Mouse (Mus musculus) megakaryocyte-erythroid progenitor cell, adult 5-6 weeks (primary cell): ENCODE measurements around the gene Gm21992. TPM values are rescaled to one million over a fixed set of nuclear protein-coding genes. Genes with fewer than 3 reads are reported as not detected.

Experiments
- ATAC-seq: replicated peaks from 2 replicates; pipeline ENCODE4 v1.8.0; 2016; ENCODE audit warnings: mild to moderate bottlenecking, inconsistent platforms; ENCODE audit not compliant: severe bottlenecking, poor library complexity, low FRiP score, low TSS enrichment
- total RNA-seq, 2 experiments: library from RNA; stranded (forward) in 1 of 2; stranded (reverse) in 1 of 2; fragments of 200-1000, 215-1000 nt in 1 of 2; fragments of >200 nt in 1 of 2; fragmentation: Nextera tagmentation in 1 of 2; gene quantifications; 2 replicates each; pipeline ENCODE4 v1.2.3; 2014 to 2017

Gene Gm21992
- total RNA-seq (2014; fragmentation: Nextera tagmentation): 29.3 and 59.5 TPM in 2 replicates
- 15.8 and 17.3 TPM in 2 replicates for total RNA-seq (2017)

DNA sequence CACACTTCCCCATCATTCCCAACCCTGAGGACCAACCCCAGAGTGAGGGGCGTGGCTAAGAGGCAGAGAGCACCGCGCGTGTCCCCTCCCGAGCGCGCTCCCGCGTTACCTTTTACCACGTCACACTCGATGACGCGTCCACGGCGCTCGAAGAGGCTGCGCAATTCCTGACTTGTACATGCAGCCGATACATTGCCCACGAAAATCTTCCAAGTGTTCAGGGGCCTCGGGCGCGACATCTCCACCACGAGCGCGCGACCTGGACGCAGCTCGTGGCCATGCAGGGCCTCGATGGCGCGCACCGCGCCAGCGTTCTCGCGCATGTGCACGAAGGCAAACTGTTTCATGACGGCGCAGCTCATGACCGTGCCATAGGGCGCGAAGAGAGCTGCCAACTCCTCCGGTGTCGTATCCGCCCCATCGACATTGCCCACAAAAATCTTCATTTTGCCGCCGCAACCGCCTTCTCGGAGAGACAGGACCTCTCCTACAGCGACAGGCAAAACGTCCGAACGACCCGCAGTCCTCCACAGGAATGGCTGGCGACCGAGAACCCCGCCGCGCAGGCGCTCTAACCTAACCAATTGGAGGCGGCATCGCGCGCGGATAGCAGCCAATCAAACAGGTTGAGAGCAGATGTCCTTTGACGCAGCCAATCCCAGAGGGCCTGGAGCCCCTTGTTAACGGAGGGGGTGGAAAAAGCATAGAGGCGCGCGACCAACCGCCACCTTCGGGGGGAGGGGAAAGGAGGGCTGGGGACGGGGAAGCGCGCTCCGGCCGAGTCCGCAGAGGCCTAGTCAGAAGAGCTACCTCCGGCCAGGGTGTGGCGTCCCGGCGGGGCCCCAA is at the start of gene Gm21992, which contains the start of gene Rbm14:
Gene Gm21992 (minus strand): TSS at position 550 of the 846 bp plus-strand sequence.
Gene Rbm14 (minus strand): TSS at position 572 of the 846 bp plus-strand sequence.
- peak; percentile 95 for ATAC-seq

DNA sequence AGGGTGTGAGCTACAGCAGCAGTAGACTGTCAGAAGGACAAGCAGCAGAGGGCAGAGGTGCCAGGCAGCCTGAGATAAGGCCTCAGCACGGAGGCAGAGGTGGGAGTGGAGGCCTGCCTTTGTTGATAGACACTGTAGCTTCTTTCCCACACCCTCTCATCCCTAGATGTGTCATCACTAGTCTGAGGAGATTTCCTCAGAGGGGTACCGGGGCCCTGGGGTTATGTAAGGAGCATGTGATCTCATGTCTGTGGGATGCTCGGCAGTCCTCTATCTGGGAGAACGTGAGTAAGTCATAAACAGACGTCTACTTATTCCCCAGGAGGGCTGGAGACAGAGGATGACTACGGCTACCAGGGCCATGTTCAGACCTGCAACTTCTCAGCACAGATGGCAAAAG is 47.7 kb upstream of the Gm21992 start:
- peak; percentile 92 for ATAC-seq

DNA sequence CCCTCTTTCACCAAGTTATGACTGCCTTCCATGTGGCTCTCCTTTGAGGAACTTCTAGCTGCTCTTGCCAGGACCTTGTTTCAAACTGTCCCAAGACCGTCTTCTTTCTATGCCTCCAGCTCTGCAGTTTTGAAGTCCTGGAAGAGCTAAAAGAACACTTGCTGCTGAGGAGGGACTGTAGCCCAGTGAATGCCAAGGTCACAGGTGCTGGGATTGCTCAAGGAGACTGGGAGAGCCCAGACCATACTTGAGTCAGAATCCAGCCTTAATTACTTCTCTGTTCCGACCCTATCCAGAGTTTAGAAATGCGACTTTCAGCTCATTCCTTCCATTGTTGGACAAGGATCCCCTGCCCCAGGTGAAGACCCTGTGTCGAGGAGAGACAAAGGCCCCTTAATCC is 44.5 kb upstream of the Gm21992 start:
- no peak for ATAC-seq

DNA sequence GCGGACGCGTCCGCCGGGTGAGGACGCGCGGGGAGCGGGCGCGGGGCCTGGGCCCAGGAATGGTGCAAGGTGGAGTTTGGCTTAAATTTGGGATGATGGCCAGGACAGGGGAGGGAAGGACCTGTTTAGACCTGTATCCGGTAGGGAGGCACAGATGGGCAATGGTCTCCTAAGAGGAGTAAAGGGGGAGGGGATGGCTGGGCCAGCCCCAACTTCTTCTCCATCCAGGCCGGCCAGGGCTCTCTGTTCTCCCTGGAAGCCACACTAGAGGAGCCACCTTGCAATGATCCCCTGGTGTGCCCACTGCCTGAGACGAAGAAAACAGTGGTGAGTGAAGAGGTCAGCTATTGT is 44.0 kb upstream of the Gm21992 start:
- ATAC-seq: no peak

DNA sequence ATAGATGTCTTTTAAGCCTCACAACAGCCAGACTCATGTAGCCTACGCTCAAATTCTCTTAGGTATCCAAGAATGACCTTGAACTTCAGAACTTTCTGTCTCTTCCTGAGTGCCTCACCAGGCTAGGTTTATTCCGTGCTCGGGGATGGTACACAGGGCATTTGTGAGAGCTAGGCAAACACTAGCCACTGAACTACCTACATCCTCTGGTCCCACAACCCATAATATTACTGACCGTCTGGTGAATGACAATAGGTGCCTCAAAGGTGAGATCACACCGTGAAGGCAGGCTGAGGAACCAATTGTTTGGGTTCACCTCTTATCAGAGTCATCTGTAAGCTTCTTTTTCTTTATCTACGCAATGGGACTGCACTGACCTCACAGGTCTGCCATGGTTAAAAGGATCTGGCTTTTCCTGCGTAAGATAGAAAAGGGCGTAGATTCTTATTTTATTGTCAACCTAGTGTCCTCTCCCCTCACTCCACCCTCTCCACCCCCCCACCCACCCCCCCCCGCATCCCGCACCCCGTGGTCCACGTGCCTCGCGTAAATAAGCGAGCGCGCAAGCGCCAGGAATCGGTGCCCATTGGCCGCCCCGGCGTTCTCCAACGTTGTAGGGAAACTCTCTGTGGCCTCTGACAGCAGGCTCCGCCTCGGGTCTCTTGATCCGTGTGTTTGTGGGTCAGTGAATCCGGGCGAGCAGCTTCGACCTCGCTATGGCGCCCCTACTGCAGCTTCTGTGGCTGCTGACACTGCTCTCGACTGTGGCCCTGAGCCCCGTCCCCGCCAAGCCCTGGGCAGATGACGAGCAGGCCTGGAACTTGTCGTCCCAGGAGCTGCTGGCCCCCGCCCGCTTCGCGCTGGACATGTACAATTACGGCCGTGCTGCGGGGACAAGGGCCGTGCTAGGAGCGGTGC is 43.4 kb upstream of the Gm21992 start, which contains the start of gene Ctsf:
Gene Ctsf (plus strand): TSS at position 579 of the 918 bp plus-strand sequence.
- ATAC-seq: peak; percentile 58; the same call in 1 of the 2 replicates

DNA sequence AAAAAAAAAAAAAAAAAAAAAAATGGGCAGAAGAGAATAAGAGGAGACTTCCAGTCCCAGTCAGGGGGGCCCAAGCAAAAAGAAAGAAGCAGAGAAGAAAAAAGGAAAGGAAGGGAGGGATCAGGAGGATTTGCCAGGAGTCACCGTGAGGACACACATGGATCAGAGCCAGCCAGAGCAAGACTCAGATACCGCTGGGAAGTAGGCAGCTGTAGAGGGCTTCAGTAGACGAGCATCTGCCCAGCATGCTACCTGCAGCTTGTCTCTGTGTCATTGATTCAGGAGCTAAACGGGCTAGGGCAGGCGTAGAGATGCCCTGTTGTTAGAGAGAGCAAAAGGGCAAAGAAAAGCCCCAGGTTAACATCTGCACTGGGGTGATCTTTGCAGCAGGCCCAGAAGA is 38.9 kb upstream of the Gm21992 start:
- no peak for ATAC-seq

DNA sequence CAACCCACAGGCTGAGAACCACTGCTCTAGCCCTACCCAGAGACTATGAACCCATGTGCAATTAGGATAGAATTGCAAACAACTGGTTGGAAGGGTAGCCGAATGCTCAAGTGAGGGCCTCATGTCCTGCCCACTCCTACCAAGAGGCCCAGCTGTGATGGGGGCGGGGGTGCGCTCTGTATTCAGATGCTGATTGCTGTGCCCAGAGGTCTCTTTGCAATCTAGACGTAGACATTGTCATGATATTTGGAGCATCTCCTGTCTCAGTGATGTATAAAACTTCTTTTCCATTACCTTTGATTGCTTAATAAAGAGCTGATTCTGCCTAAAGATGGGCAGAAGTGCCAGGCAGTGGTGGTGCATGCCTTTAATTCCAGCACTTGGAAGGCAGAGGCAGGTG is 38.4 kb upstream of the Gm21992 start:
- no peak for ATAC-seq

DNA sequence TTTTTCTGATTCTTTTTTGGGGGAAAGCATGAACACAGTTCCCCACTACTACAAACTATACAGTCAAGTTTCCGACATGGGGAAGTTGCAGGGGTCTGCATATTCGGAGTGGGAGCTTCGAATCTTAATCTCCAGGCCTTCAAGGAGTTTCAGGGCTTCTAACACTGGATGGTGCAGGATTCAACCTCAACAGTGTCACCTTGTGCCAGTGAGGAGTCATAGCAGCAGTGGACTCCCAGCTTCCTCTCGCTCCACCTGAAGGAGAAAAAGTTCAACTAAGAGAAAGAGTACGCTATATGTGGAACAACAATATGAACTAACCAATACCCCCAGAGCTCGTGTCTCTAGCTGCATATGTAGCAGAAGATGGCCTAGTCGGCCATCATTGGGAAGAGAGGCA is 36.1 kb upstream of the Gm21992 start:
- ATAC-seq: peak; percentile 83

DNA sequence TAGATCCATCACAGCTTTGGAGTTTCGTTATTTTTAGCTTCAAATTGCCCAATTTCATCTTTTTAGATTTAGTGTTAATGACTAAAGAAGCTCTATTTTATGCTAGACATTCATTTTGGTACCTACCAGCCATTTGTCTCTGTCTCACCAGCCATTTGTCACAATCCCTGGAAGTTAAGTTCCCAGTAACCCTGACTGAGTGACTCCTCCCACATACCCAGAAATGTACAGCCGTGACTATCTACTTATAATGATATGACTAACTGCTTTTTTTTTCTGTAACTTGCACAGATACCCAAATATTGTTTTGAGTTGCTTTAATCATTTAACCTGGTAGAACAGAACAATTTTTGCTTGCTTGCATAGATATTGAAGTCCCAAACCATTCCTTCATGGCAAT is 34.4 kb upstream of the Gm21992 start:
- ATAC-seq: no peak

DNA sequence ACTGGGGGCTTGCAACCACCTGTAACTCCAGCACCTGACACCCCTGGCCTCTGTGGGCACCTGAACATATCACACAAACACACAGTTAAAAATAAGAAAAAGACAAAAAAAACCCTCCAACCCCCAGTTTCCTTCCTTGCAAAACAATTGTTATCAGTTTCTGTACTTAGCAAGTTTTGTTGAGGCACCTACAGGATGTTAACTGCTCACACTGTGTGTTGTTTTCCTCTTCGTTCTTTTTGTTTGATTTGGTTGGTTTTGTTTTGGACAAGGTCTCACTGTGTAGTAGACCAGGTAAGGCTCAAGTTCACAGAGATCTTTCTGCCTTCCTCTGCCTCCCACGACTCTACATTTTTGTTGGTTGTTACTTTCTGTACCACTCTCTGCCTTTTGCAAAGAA is 31.2 kb upstream of the Gm21992 start:
- no peak for ATAC-seq

DNA sequence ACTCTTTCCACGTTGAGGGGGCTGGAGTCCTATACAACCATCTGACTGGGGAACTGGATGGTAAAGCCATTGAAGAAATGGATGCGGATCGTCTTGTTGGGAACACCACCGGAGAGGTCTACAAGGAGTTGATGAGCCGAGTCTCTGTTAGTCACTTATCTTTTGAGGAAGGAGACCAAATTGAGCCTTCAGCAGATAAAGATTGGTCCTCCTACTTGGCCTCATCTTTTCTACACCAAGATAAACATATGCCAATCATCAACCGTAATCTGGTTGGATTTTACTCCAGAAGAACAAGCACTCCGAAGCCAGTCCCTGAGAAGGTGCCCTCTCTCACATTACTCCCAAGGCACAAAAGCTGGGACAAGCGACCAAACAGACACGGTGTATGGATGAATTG is 29.4 kb upstream of the Gm21992 start:
- ATAC-seq: no peak

DNA sequence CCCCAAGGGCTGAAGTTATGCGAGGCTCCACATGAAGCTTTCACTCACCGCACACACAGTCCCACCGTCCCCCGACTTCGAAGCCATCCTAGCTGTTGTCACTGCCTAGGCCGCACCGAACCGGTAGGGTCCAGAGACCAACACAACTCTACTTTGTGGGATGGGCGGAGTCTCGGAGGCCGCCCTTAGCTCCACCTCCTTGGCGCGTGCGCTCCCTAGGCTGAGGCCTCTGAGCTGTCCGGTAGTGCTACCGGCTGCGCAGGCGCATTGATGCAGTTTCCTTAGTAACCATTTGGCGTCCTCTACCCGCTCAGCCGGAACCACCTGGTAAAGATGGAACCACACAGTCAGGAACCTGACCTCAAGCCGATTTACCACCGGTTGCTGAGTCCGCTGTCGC is 27.7 kb upstream of the Gm21992 start, which contains the start of the genes Ccs and Ccdc87:
Gene Ccs (minus strand): TSS at position 184 of the 400 bp plus-strand sequence.
Gene Ccdc87 (plus strand): TSS at position 218 of the 400 bp plus-strand sequence.
- ATAC-seq: peak; percentile 97

DNA sequence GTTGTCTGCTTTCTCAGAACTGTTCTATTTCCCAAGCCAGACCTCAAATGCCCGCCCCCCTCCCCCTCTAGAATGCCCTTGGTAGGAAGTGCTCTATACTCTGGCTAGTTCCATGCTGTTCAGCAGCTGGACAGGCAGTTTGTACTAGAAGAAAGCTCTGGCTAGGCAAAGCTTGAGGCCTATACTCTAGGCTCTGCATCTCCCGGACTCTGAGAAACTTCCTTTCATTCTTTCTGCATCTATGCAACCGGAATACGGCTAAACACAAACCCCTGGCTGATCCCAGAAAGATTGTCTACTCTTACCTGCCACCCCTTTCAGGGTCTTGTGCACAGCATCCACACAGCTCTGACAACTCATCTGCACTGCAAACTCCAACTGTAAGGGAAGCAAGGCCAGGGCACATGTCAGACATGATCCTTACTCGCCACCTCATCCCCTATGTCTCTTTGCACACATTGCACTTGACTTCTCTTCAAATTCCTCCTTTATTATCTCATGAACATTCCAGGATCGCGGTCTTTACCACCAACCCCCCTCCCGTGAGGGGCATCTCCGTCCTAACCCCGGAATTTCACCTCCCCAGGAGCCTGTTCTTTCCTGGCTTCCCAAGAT is 27.2 kb upstream of the Gm21992 start:
- ATAC-seq: no peak

DNA sequence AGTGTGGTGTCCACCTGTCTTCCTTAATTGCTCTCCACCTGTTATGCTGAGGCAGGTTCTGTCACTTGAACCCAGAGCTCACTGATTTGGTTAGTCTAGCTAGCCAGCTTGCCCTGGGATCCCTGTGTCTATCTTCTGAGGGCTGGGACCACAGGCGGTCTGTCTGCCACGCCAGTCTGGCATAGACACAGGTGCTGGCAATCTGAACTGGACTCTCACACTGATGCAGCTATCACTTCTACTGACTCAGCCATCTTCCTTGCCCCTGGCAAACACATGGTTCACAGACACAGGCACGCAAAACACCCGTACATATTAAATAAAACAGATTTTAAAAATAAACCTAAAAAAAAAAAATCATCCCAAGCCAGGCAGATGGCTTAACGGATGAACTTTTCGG is 25.6 kb upstream of the Gm21992 start:
- ATAC-seq: no peak

DNA sequence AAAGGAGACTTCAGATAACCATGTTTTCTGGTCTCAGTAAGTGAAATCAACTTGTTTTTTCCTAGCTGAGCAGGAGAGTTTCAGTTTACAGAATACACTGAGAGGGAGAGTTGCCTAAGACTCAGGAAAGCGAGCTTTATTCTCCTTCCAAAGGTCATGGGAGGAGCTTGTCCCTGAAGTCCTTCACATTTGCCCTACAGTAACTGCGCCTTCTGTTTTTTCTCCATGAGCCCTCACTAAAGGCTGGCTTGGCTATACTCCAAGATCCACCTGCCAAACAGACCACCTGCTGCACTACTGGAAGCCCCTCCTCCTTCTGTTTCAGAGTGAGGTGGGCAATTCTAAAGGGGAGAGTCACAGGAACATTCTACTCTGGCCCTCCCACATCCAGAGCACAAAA is 24.7 kb upstream of the Gm21992 start:
- no peak for ATAC-seq

DNA sequence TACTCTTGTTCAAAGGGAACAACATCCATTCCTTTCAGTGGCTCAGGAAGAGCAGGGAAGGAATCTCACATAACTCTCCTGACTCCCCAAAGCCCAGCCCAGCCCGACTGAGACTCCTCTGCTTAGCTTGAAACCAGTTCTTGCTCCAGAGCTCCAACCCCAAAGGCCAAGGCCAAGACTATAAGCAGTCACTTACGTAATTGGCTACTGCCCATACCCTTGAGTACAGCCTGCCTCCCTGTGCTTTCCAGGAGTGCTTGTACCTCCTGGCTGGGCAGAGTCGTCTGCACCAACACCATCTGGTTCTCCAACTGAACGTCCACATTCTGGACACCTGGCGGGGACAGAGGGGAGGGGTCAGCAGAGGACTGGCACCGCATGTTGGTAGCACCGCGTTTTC is 22.6 kb upstream of the Gm21992 start:
- ATAC-seq: no peak

DNA sequence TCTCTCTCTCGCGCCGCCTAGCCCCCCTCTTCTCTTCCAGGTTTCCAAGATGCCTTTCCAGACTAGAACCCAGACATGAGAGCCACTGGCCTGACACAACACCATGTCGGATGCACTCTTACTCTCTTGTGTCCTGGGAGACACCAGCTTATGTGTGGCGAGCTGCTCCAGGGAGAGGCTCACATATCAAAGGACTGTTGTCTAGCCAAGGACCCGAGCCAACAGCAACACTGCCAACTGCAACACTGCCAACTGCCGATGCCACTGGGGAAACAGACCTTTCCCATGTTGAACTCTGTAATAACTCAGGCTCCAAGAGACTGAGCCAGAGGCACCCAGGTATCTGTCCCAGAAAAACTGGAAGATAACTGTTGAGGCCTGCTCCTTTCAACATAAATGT is 17.7 kb upstream of the Gm21992 start:
- no peak for ATAC-seq

DNA sequence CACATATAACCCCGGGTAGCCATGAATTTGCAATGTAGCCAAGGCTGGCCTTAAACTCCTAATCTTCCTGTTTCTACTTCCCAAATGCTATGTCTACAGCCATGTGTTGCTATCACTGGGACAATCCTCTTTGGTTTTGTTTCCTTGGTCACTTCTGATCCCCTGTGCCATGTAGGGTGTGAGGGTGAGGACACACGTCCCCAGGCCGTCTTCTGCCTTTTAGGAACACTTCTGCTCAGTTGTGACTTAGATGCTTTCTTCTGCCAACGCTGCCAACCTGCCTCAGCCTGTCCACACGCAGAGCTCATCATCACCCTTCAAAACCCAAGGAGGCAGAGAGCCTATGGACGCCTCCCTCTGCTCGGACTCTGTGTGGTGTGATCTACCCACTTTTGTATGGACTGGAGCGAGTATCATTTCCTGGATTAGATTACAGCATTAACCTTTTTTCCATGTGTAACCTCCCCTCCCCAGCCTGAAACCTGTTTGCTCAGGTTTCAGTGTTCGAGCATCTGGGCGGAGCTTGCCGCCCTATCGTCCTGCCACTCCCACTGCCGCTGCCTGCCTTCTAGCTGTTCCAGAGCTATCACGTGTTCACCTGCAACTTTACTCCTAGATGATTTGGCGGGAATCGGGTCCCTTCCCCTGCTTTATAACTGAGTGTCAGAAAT is 17.2 kb upstream of the Gm21992 start:
- ATAC-seq: no peak

DNA sequence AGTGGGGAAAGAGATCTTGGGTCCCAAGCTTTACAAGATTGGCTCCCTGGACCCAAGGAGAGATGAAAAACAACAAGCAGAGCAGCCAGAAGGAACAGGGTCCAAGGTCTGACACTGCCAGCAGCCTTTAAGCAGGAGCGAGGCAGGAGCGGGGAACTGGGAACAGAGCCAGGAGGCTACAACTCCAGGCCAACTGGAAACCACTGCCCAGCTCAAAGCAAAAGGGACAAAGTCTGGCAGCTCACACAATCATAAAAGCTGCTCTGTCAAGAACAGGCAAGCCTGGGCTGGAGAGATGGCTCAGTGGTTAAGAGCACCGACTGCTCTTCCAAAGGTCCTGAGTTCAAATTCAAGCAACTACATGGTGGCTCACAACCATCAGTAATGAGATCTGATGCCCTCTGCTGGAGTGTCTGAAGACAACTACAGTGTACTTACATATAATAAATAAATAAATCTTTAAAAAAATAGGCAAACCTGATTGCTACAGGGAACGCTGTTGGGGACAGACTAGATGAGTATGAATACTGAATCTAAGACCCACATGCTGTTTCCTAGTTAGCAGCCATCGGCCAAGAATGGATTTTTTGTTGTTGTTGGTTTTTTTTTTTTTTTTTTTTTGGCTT is 9.4 kb upstream of the Gm21992 start:
- no peak for ATAC-seq
